Mouse (Mus musculus): ENCODE measurements around the gene Nprl3.
"Not testable (repeated sequence)": the region's sequence is repeated elsewhere in the genome, so short reads cannot be mapped to it uniquely, and the experiment has no call there.

Nprl3 gene

GRCm38 (mm10) chr11:32267188-32267884, at the start of gene Nprl3:
Nprl3 (minus strand) TSS chr11:32267707.
- DNase-seq (ENCODE audit: extremely low read depth, low read depth), result no peak

GRCm38 (mm10) chr11:32316009-32316408, 48.5 kb upstream of the Nprl3 start:
- DNase-seq (ENCODE audit: extremely low read depth, low read depth), result no peak

- DNase-seq (ENCODE audit: extremely low read depth, low read depth), result no peak
Observed at GRCm38 (mm10) chr11:32309928-32310327, 42.4 kb upstream of the Nprl3 start.

GRCm38 (mm10) chr11:32309446-32309845, 41.9 kb upstream of the Nprl3 start:
- DNase-seq (ENCODE audit: extremely low read depth, low read depth), result no peak

GRCm38 (mm10) chr11:32307006-32307405, 39.5 kb upstream of the Nprl3 start:
- no peak for DNase-seq (ENCODE audit: extremely low read depth, low read depth)

GRCm38 (mm10) chr11:32303455-32303854, 35.9 kb upstream of the Nprl3 start:
- no peak for DNase-seq (ENCODE audit: extremely low read depth, low read depth)

GRCm38 (mm10) chr11:32302824-32303419, 35.4 kb upstream of the Nprl3 start:
- no peak for DNase-seq (ENCODE audit: extremely low read depth, low read depth)

- no peak for DNase-seq (ENCODE audit: extremely low read depth, low read depth)
Observed at GRCm38 (mm10) chr11:32301506-32301905, 34.0 kb upstream of the Nprl3 start.

- DNase-seq (ENCODE audit: extremely low read depth, low read depth), result no peak
Observed at GRCm38 (mm10) chr11:32300279-32301267, 33.1 kb upstream of the Nprl3 start.

GRCm38 (mm10) chr11:32299865-32300264, 32.4 kb upstream of the Nprl3 start, which contains the start of gene Hbq1a:
Hbq1a (plus strand) TSS chr11:32300069.
- not testable (repeated sequence) for DNase-seq (ENCODE audit: extremely low read depth, low read depth)

GRCm38 (mm10) chr11:32298532-32298918, 31.0 kb upstream of the Nprl3 start:
- DNase-seq (ENCODE audit: extremely low read depth, low read depth), result no peak

- DNase-seq (ENCODE audit: extremely low read depth, low read depth), result no peak
Observed at GRCm38 (mm10) chr11:32297866-32298531, 30.5 kb upstream of the Nprl3 start.

- DNase-seq (ENCODE audit: extremely low read depth, low read depth), result not testable (repeated sequence)
Observed at GRCm38 (mm10) chr11:32297417-32297816, 29.9 kb upstream of the Nprl3 start.

GRCm38 (mm10) chr11:32296203-32296602, 28.7 kb upstream of the Nprl3 start, which contains the start of gene Hba-a2:
Hba-a2 (plus strand) TSS chr11:32296489.
- not testable (repeated sequence) for DNase-seq (ENCODE audit: extremely low read depth, low read depth)

- DNase-seq (ENCODE audit: extremely low read depth, low read depth), result not testable (repeated sequence)
Observed at GRCm38 (mm10) chr11:32293479-32293878, 26.0 kb upstream of the Nprl3 start.

GRCm38 (mm10) chr11:32292819-32293218, 25.3 kb upstream of the Nprl3 start:
- DNase-seq (ENCODE audit: extremely low read depth, low read depth), result not testable (repeated sequence)

- DNase-seq (ENCODE audit: extremely low read depth, low read depth), result no peak
Observed at GRCm38 (mm10) chr11:32287493-32287825, 20.0 kb upstream of the Nprl3 start.

GRCm38 (mm10) chr11:32286695-32287492, 19.4 kb upstream of the Nprl3 start, which contains the start of gene Hbq1b:
Hbq1b (plus strand) TSS chr11:32286965.
- not testable (repeated sequence) for DNase-seq (ENCODE audit: extremely low read depth, low read depth)

- DNase-seq (ENCODE audit: extremely low read depth, low read depth), result not testable (repeated sequence)
Observed at GRCm38 (mm10) chr11:32285887-32286286, 18.4 kb upstream of the Nprl3 start.
